Mouse (Mus musculus) right cerebral cortex, postnatal 36 days (tissue): Measurements from ENCODE around the gene Nprl3.
"Not testable (repeated sequence)": the region's sequence is repeated elsewhere in the genome, so short reads cannot be mapped to it uniquely, and the experiment has no call there.

Source experiments
- DNase-seq, 2 experiments: peaks; one replicate each; pipeline ENCODE4 v3.0.0; 2022; ENCODE audit warnings: low spot score in 2 of 2, mixed read lengths in 1 of 2

Nprl3 gene

GRCm38 (mm10) chr11:32284582-32284981, 17.1 kb upstream of the Nprl3 start:
- not testable (repeated sequence) for DNase-seq

GRCm38 (mm10) chr11:32283091-32283777, 15.7 kb upstream of the Nprl3 start, which contains the start of gene Hba-a1:
Gene Hba-a1 (plus strand): TSS chr11:32283511.
- DNase-seq = not testable (repeated sequence)

- no peak for DNase-seq
Measured at GRCm38 (mm10) chr11:32281416-32282144, 14.1 kb upstream of the Nprl3 start.

GRCm38 (mm10) chr11:32280646-32281045, 13.1 kb upstream of the Nprl3 start:
- DNase-seq = no peak

- no peak for DNase-seq
Measured at GRCm38 (mm10) chr11:32278458-32278957, 11.0 kb upstream of the Nprl3 start.

GRCm38 (mm10) chr11:32277736-32278457, 10.4 kb upstream of the Nprl3 start:
- no peak for DNase-seq

- DNase-seq = no peak
Measured at GRCm38 (mm10) chr11:32276347-32276746, 8.8 kb upstream of the Nprl3 start, which contains the start of gene Hba-x. Gene Hba-x (plus strand): TSS chr11:32276400.

- DNase-seq = no peak
Measured at GRCm38 (mm10) chr11:32271178-32271577, 3.7 kb upstream of the Nprl3 start.

- no peak for DNase-seq
Measured at GRCm38 (mm10) chr11:32268952-32269351, 1.4 kb upstream of the Nprl3 start.

- DNase-seq = no peak
Measured at GRCm38 (mm10) chr11:32267964-32268363, 457 bp upstream of the Nprl3 start.

- DNase-seq = no peak
Measured at GRCm38 (mm10) chr11:32266776-32267175, 731 bp downstream of the Nprl3 start.

- DNase-seq = no peak
Measured at GRCm38 (mm10) chr11:32266194-32266593, 1.3 kb downstream of the Nprl3 start.

- DNase-seq = no peak
Measured at GRCm38 (mm10) chr11:32265117-32265738, 2.3 kb downstream of the Nprl3 start.

GRCm38 (mm10) chr11:32262674-32263415, 4.7 kb downstream of the Nprl3 start:
- no peak for DNase-seq

GRCm38 (mm10) chr11:32256566-32256965, 10.9 kb downstream of the Nprl3 start:
- DNase-seq = no peak

GRCm38 (mm10) chr11:32256146-32256545, 11.4 kb downstream of the Nprl3 start:
- DNase-seq = no peak

- DNase-seq = no peak
Measured at GRCm38 (mm10) chr11:32253121-32253520, 14.4 kb downstream of the Nprl3 start.

- no peak for DNase-seq
Measured at GRCm38 (mm10) chr11:32250880-32251763, 16.4 kb downstream of the Nprl3 start.

- no peak for DNase-seq
Measured at GRCm38 (mm10) chr11:32248350-32248749, 19.2 kb downstream of the Nprl3 start.

- no peak for DNase-seq
Measured at GRCm38 (mm10) chr11:32247068-32247467, 20.4 kb downstream of the Nprl3 start.
